Mouse (Mus musculus) embryonic fibroblast, embryonic 13.5 days (primary cell): ENCODE data around the gene Cenpj.

ENCODE experiments used
- CTCF ChIP-seq: IDR thresholded peaks from 2 replicates; pipeline ENCODE4 v1.5.1; 2011; ENCODE audit warnings: mild to moderate bottlenecking, control low read depth, low read length, moderate library complexity, borderline replicate concordance; ENCODE audit not compliant: insufficient read depth
- POLR2A ChIP-seq: IDR thresholded peaks from 2 replicates; pipeline ENCODE4 v1.6.1; 2011; ENCODE audit warnings: low read depth, mild to moderate bottlenecking, control low read depth, low read length, moderate library complexity

DNA sequence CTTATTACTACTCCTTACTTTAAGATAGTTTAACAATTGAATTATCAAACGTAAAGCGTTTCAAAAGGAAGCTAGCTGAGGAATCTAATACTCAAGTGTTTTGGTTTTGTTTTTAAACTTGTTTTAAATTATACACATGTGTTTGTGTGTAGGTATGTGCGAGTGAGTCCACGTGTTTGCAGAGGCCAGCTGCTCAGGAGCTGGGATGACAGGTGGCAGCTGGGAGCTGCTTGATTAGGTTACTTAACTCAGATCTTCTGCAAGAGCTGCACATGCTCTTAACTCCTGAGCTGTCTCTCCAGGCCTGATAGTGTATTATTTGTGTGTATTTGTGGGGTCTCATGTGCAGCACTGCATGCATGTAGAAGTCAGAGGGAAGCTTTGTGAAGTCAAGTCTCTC, 72.8 kb downstream of the Cenpj start:
- no peak for TF ChIP-seq CTCF
- TF ChIP-seq POLR2A, result no peak
